Mouse (Mus musculus) olfactory bulb, adult 2 months (tissue): ENCODE results near the gene Abcc4.

Experiments used
- CTCF ChIP-seq: fragments of 200-500 bp; IDR thresholded peaks from 2 replicates; pipeline ENCODE4 v1.5.1; 2012; ENCODE audit warnings: low read depth, mild to moderate bottlenecking, low read length, moderate library complexity; ENCODE audit not compliant: insufficient read depth
- POLR2A ChIP-seq: fragments of 200-500 bp; IDR thresholded peaks from 2 replicates; pipeline ENCODE4 v1.6.1; 2012; ENCODE audit warnings: mild to moderate bottlenecking, low read depth, low read length, moderate library complexity; ENCODE audit not compliant: insufficient read depth

DNA sequence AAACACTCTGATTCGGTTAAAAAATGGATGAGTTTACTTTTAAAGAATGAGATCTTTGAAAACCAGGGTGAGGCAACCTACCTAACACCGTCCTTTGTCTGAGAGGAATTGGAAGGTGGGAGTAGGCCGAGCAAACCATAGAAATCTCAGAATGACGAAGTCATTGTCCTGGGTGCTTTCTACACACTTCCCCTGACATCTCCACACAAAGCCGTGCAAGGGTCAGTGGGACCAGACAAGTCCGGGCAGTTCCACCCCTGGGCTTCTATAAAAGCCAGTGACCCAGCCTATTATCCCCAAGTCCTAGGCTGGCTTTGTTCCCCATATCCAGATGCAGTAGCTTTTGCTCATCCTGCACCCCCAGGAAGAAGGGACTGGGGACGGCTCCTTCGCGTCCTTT is 163.1 kb downstream of the Abcc4 start:
- TF ChIP-seq POLR2A, result no peak
- TF ChIP-seq CTCF, result no peak
